In genomic region chr4:132944106-132944505, GRCm38 (mm10) we compare ENCODE assay signal across 15 mouse cellular contexts. TPM values are rescaled to one million over a fixed set of nuclear protein-coding genes. Genes with fewer than 3 reads are reported as not detected.
DNase-seq lines count a peak whose midpoint lies in the region; ATAC-seq and TF ChIP-seq lines count a peak whose summit lies in the region.
"Had no signal": no experiment of that assay in that cellular context is flagged by ENCODE, and none has a peak within 500 bp of the region (broad histone marks: within the 10 kb centered on the region; RNA-seq: fewer than 3 reads in every experiment).

No protein-coding gene starts in this region.

- no peaks in the 10 kb centered on the region for H3K36me3 ChIP-seq in heart, postnatal 0 days (replicated peaks; ENCODE audit: control insufficient read depth, insufficient read depth, low read length)
- no peaks in the 10 kb centered on the region for H3K36me3 ChIP-seq in hindbrain, embryonic 14.5 days (replicated peaks; ENCODE audit: control insufficient read depth, insufficient read depth)
- H3K36me3 ChIP-seq: embryonic facial prominence, embryonic 13.5 days; forebrain, embryonic 15.5 days; neural tube, embryonic 13.5 days had no signal

- peaks cover 15% of the 10 kb centered on the region for H3K4me1 ChIP-seq in heart, postnatal 0 days (ENCODE audit: control insufficient read depth, insufficient read depth)
- H3K4me1 ChIP-seq in brown adipose tissue, adult 24 weeks (ENCODE audit: control insufficient read depth, insufficient read depth, insufficient read length, low read length): peaks cover 18% of the 10 kb centered on the region
- H3K4me1 ChIP-seq in hindbrain, embryonic 14.5 days (replicated peaks; ENCODE audit: control insufficient read depth, insufficient read depth, low read length): peaks cover 11% of the 10 kb centered on the region

- peak overlapping the region; percentile 79; the same call in 1 of the 2 replicates for H3K27ac ChIP-seq in heart, postnatal 0 days (ENCODE audit: low read depth)
- peak overlapping the region; percentile 75 for H3K27ac ChIP-seq in brown adipose tissue, adult 24 weeks (replicated peaks; ENCODE audit: low read depth, low read length)
- no peak overlapping the region for H3K27ac ChIP-seq in hindbrain, embryonic 14.5 days
- H3K27ac ChIP-seq: embryonic facial prominence, embryonic 13.5 days; forebrain, embryonic 15.5 days; kidney, postnatal 0 days; liver, embryonic 14.5 days; neural tube, embryonic 13.5 days had no signal

- no peak overlapping the region for H3K4me3 ChIP-seq in heart, postnatal 0 days (ENCODE audit: low read depth, low read length)
- no peak overlapping the region for H3K4me3 ChIP-seq in brown adipose tissue, adult 24 weeks (ENCODE audit: insufficient read depth, low read depth, low read length)
- no peak overlapping the region for H3K4me3 ChIP-seq in hindbrain, embryonic 14.5 days (replicated peaks; ENCODE audit: low read length)
- H3K4me3 ChIP-seq: embryonic facial prominence, embryonic 13.5 days; forebrain, embryonic 15.5 days; neural tube, embryonic 13.5 days had no signal

- no peaks in the 10 kb centered on the region for H3K9me3 ChIP-seq in heart, postnatal 0 days (replicated peaks; ENCODE audit: control insufficient read depth, low read length)
- no peaks in the 10 kb centered on the region for H3K9me3 ChIP-seq in hindbrain, embryonic 14.5 days (ENCODE audit: control insufficient read depth, low read length)
- H3K9me3 ChIP-seq: embryonic facial prominence, embryonic 13.5 days; forebrain, embryonic 15.5 days; neural tube, embryonic 13.5 days had no signal

- TF ChIP-seq EP300 in heart, postnatal 0 days (IDR thresholded peaks at IDR 0.05; ENCODE audit: low read depth): no peak

- no peak for ATAC-seq in heart, postnatal 0 days (ENCODE audit: insufficient read depth, low read depth)
- peak; percentile 22 for ATAC-seq in CD4-positive, CD25-positive, alpha-beta regulatory T cell, adult 4 months
- ATAC-seq in hindbrain, embryonic 14.5 days (ENCODE audit: low FRiP score): no peak
- ATAC-seq: forebrain, embryonic 15.5 days had no signal

- no peaks in the 10 kb centered on the region for H3K27me3 ChIP-seq in heart, postnatal 0 days (ENCODE audit: control insufficient read depth, insufficient read depth, low read length)
- no peaks in the 10 kb centered on the region for H3K27me3 ChIP-seq in hindbrain, embryonic 14.5 days (ENCODE audit: control insufficient read depth, insufficient read depth, low read length)
- H3K27me3 ChIP-seq: forebrain, embryonic 15.5 days had no signal

- no peak for TF ChIP-seq CTCF in heart, postnatal 0 days (IDR thresholded peaks at IDR 0.05; ENCODE audit: low read depth)

- WGBS in heart, postnatal 0 days: 49% methylated on average over 12 of the region's 12 CpGs
- 77% methylated on average over 12 of the region's 12 CpGs for WGBS in hindbrain, embryonic 14.5 days

- no peak overlapping the region for H3K4me2 ChIP-seq in heart, postnatal 0 days (ENCODE audit: low read depth, low read length)
- H3K4me2 ChIP-seq in hindbrain, embryonic 14.5 days (replicated peaks): no peak overlapping the region
- H3K4me2 ChIP-seq: embryonic facial prominence, embryonic 13.5 days; forebrain, embryonic 15.5 days; neural tube, embryonic 13.5 days had no signal

- no peak overlapping the region for H3K9ac ChIP-seq in heart, postnatal 0 days (replicated peaks; ENCODE audit: low read depth, low read length)
- no peak overlapping the region for H3K9ac ChIP-seq in hindbrain, embryonic 14.5 days
- H3K9ac ChIP-seq: forebrain, embryonic 15.5 days; liver, embryonic 14.5 days; neural tube, embryonic 13.5 days had no signal

- no peak for DNase-seq in heart, postnatal 0 days (ENCODE audit: low spot score)
- no peak for DNase-seq in heart, adult 11 months
- DNase-seq in thymus, postnatal 14 days: peak; percentile 68
- DNase-seq in hindbrain, embryonic 14.5 days (ENCODE audit: low spot score): no peak
- no peak for DNase-seq in c-Kit-positive CD71-positive TER-119-positive erythroid progenitor cells, embryonic 14.5 days (ENCODE audit: low spot score)
- DNase-seq in cerebellum, postnatal 36 days: no peak
- DNase-seq: cerebellum, adult 9-10 months; gastrocnemius, postnatal 36 days had no signal

RNA-seq across cellular contexts. Expression of gene Fam76a, which starts 21.7 kb away (rescaled TPM):
- total RNA-seq in heart, postnatal 0 days (2014; rRNA removed; ENCODE audit: low replicate concordance): 19.7 and 20.7 TPM in 2 replicates
- 39.6 and 44.4 TPM in 2 replicates for polyA plus RNA-seq in heart, postnatal 0 days (2015; fragmentation: Nextera tagmentation; extraction: Ambion mirVana)
- polyA plus RNA-seq in CD4-positive, CD25-positive, alpha-beta regulatory T cell, adult 4 months (2017; shearing (Covaris generic)): 10 to 100 TPM; 16.5 to 21.1 TPM
- polyA plus RNA-seq in brown adipose tissue, adult 24 weeks (2012; ENCODE audit: insufficient read depth, insufficient read length, missing spikeins): 15.7 and 17.8 TPM in 2 replicates
- polyA plus RNA-seq in hindbrain, embryonic 14.5 days (2014; fragmentation: Nextera tagmentation; extraction: Ambion mirVana): 37.7 and 39.5 TPM in 2 replicates

RNA-seq across cellular contexts. Expression of gene Fgr, which starts 29.8 kb away (rescaled TPM):
- total RNA-seq in heart, postnatal 0 days (2014; rRNA removed; ENCODE audit: low replicate concordance): 0.04 and 0.19 TPM in 2 replicates
- polyA plus RNA-seq in heart, postnatal 0 days (2015; fragmentation: Nextera tagmentation; extraction: Ambion mirVana): 0.31 and 0.37 TPM in 2 replicates
- 1 to 10 TPM; 3.7 to 8.2 TPM for polyA plus RNA-seq in CD4-positive, CD25-positive, alpha-beta regulatory T cell, adult 4 months (2017; shearing (Covaris generic))
- polyA plus RNA-seq in brown adipose tissue, adult 24 weeks (2012; ENCODE audit: insufficient read depth, insufficient read length, missing spikeins): 0.55 TPM in 1 of 2 replicates, not detected in the other
- 0.14 and 0.17 TPM in 2 replicates for polyA plus RNA-seq in hindbrain, embryonic 14.5 days (2014; fragmentation: Nextera tagmentation; extraction: Ambion mirVana)
- polyA plus RNA-seq: neural tube, embryonic 13.5 days had no signal

RNA-seq across cellular contexts. Expression of gene Stx12, which starts 59.8 kb away (rescaled TPM):
- 59.7 and 65.9 TPM in 2 replicates for total RNA-seq in heart, postnatal 0 days (2014; rRNA removed; ENCODE audit: low replicate concordance)
- polyA plus RNA-seq in heart, postnatal 0 days (2015; fragmentation: Nextera tagmentation; extraction: Ambion mirVana): 46.3 and 48.5 TPM in 2 replicates
- 10 to 100 TPM; 32.3 to 38.6 TPM for polyA plus RNA-seq in CD4-positive, CD25-positive, alpha-beta regulatory T cell, adult 4 months (2017; shearing (Covaris generic))
- 53.6 and 63.8 TPM in 2 replicates for polyA plus RNA-seq in brown adipose tissue, adult 24 weeks (2012; ENCODE audit: insufficient read depth, insufficient read length, missing spikeins)
- 165 and 181 TPM in 2 replicates for polyA plus RNA-seq in hindbrain, embryonic 14.5 days (2014; fragmentation: Nextera tagmentation; extraction: Ambion mirVana)
